Mouse (Mus musculus) adrenal gland, adult 10 weeks (tissue): Measurements from ENCODE around the gene Rxylt1. TPM values are rescaled to one million over a fixed set of nuclear protein-coding genes. Genes with fewer than 3 reads are reported as not detected.

ENCODE experiments used
- polyA plus RNA-seq: library from polyadenylated mRNA; stranded (reverse); fragments of 350-450 nt; fragmentation: Illumina TruSeq; extraction: RNeasy Lipid Tissue Mini Kit (QIAGEN cat#74804); gene quantifications from one replicate; pipeline ENCODE4 v1.2.3, GENCODE M21; 2014; ENCODE audit warnings: low read depth, low replicate concordance

Rxylt1 gene
- 113 TPM for polyA plus RNA-seq

GRCm38 (mm10) chr10:122096980-122097844 is at the start of gene Rxylt1:
Gene Rxylt1 (minus strand): TSS chr10:122097371.

GRCm38 (mm10) chr10:122046904-122047726 is 50.1 kb downstream of the Rxylt1 start, which contains the start of gene Srgap1:
Gene Srgap1 (minus strand): TSS chr10:122047315.

Other genes with a start within 250 kb of the Rxylt1 start
- gene Srgap1, start 50.1 kb downstream of the Rxylt1 start, polyA plus RNA-seq = 0.99 TPM